Mouse (Mus musculus) ES-E14 (cell line): ENCODE measurements at regions not wholly inside any gene's neighbourhood (a gene's known extent, or its start where the extent isn't known, plus 50 kb on each side); places are given as distances from the start of the nearest gene placed in this dataset.

Source experiments
- ZC3H11A ChIP-seq: IDR thresholded peaks from 2 replicates; pipeline ENCODE4 v1.6.1; 2012; ENCODE audit warnings: low read depth, mild to moderate bottlenecking, inconsistent platforms, low read length, borderline replicate concordance
- ZNF384 ChIP-seq: IDR thresholded peaks from 2 replicates; pipeline ENCODE4 v1.6.1; 2012; ENCODE audit warnings: low read depth, low read length, inconsistent platforms

DNA sequence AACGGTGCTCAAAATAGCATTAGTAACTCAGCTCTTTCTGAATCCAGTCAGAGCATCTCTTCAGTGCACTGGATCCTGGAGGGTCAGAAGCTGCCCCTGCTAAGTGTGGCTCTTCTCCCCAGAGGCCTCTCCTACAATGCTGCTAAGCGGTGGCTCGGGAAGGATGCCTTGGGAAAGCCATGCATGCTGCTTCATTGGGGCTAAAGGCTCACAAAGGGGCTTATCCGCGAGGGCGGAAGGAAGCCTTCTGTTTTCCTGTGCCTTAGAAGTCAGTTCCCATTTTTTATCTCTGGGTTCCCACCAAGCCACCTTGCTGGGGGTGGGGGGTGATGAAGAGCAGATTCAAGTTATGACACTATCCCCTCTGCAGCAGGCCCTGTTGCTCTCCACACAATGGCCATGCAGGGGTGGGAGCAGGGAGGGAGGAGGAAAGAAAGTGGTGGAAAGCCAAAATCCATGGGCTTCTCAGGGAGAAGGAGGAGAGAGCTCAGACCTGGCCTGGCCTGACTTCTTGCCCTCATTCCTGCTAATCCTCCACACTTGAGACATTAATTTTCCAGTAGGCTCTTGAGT is 63.5 kb upstream of the Irx6 start:
- TF ChIP-seq ZNF384 = no peak
- no peak for TF ChIP-seq ZC3H11A
